ENCODE assay signal across 21 mouse cellular contexts in the genomic region with DNA sequence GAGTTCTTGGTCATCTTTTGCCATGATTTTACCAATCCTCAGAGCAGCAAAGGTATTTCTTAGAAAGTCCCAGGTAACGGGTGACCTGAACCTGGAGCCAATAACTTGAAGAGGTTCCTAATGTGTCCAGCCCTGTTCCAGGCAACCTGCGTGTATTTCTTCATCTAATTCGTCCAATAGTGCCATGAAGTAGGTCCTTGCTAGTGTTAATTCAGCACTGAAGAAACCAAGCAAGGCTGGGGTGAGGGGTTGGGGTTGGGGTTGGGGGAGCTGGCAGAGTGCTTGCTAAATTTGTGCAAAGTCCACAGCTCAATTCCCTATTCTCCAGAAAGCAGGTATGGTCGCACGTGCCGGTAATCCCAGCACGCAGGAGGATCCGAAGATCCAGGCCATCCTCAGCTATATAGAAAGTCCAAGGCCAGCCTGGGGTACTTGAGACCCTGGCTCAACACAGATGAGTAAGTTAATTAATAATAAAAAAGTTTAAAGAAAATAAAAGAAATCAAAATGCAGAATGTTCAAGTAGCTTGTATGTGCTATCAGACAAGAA. TPM values are rescaled to one million over a fixed set of nuclear protein-coding genes. Genes with fewer than 3 reads are reported as not detected.
DNase-seq lines count a peak whose midpoint lies in the region; ATAC-seq and TF ChIP-seq lines count a peak whose summit lies in the region.
"Had no signal": no experiment of that assay in that cellular context is flagged by ENCODE, and none has a peak within 500 bp of the region (broad histone marks: within the 10 kb centered on the region; RNA-seq: fewer than 3 reads in every experiment).

No protein-coding gene starts in this region.

- 0 out of 2 replicates have a peak, but pooled peaks cover 3% of the 10 kb centered on the region for H3K27me3 ChIP-seq in liver, embryonic 15.5 days
- H3K27me3 ChIP-seq: kidney, embryonic 15.5 days had no signal

- DNase-seq in left cerebral cortex, adult 2 months (ENCODE audit: extremely low spot score in 1 of 2, low spot score in 2 of 2): no peak
- no peak for DNase-seq in left cerebral cortex, adult 18-20 months (ENCODE audit: low spot score in 2 of 2)
- peak; percentile 91 for DNase-seq in 3T3-L1 (ENCODE audit: low read depth, low spot score)
- peak; percentile 91 for DNase-seq in adipocyte (ENCODE audit: low spot score)
- DNase-seq in ovary, postnatal 10 days (ENCODE audit: low spot score): no peak
- DNase-seq in heart, postnatal 14 days: no peak
- DNase-seq: adrenal gland, adult 8-10 months; cerebellum, adult 11 months; cerebellum, adult 9-10 months; cerebellum, postnatal 36 days; gastrocnemius, postnatal 25 days; kidney, adult 18-20 months; layer of hippocampus, postnatal 36 days; lung, postnatal 14 days had no signal

- no peak for ATAC-seq in liver, embryonic 15.5 days (ENCODE audit: insufficient read depth)

- H3K4me1 ChIP-seq in liver, embryonic 15.5 days (replicated peaks): peaks cover 21% of the 10 kb centered on the region

- intact Hi-C loops in left cerebral cortex, adult 2 months (cut with DNase I): loop anchor here (2.0 kb wide), 2 partner anchors 58 to 96 kb away; no protein-coding TSS in a partner anchor
- intact Hi-C loops in heart, postnatal 14 days (cut with DNase I): no loop called here

- peak overlapping the region; percentile 65; the same call in 1 of the 2 replicates for H3K4me2 ChIP-seq in liver, embryonic 15.5 days

- no peak overlapping the region for H3K9ac ChIP-seq in liver, embryonic 15.5 days
- H3K9ac ChIP-seq: kidney, embryonic 15.5 days had no signal

- H3K4me3 ChIP-seq in left cerebral cortex, adult 2 months: no peak overlapping the region
- no peak overlapping the region for H3K4me3 ChIP-seq in liver, embryonic 15.5 days (replicated peaks)

- H3K9me3 ChIP-seq in liver, embryonic 15.5 days (replicated peaks): no peaks in the 10 kb centered on the region
- H3K9me3 ChIP-seq: forebrain, embryonic 13.5 days; kidney, embryonic 15.5 days; midbrain, embryonic 13.5 days; neural tube, embryonic 13.5 days had no signal

- no peak for TF ChIP-seq CTCF in left cerebral cortex, adult 2 months (IDR thresholded peaks at IDR 0.05)

- no peaks in the 10 kb centered on the region for H3K36me3 ChIP-seq in liver, embryonic 15.5 days (replicated peaks)
- H3K36me3 ChIP-seq: kidney, embryonic 15.5 days; midbrain, embryonic 13.5 days; neural tube, embryonic 13.5 days had no signal

- WGBS in liver, embryonic 15.5 days (ENCODE audit: insufficient replicate concordance): 72% methylated on average over 8 of the region's 8 CpGs

- peak overlapping the region; percentile 37; the same call in 1 of the 2 replicates for H3K27ac ChIP-seq in left cerebral cortex, adult 2 months
- no peak overlapping the region for H3K27ac ChIP-seq in liver, embryonic 15.5 days (replicated peaks)
- H3K27ac ChIP-seq: forebrain, embryonic 13.5 days; hindbrain, embryonic 14.5 days; kidney, embryonic 15.5 days; midbrain, embryonic 13.5 days; neural tube, embryonic 13.5 days; stomach, postnatal 0 days had no signal

RNA-seq across cellular contexts. Expression of gene Cpsf6, which starts 54.6 kb away (rescaled TPM):
- 100 to 1,000 TPM; 116 to 120 TPM for total RNA-seq in left cerebral cortex, adult 2 months (2021)
- total RNA-seq in left cerebral cortex, adult 18-20 months (2021): 100 to 1,000 TPM; 109 to 117 TPM
- polyA plus RNA-seq in liver, embryonic 15.5 days (2015; fragmentation: Nextera tagmentation; extraction: Ambion mirVana): 50.2 and 51.3 TPM in 2 replicates
- total RNA-seq in heart, postnatal 14 days (2021): 10 to 100 TPM; 43.6 to 43.8 TPM

Comparison
In these comparisons a context has a peak if more than half of its experiments do, and no peak if none do; other contexts are left out.
1. DNase-seq: peak in 3T3-L1 (single experiment) and adipocyte (single experiment); none in left cerebral cortex, adult 2 months (0 of 2), left cerebral cortex, adult 18-20 months (0 of 2), ovary, postnatal 10 days (single experiment) and heart, postnatal 14 days (0 of 2).